Mouse (Mus musculus) adrenal gland, adult 2 months (tissue): Measurements from ENCODE around the gene Epc2. TPM values are rescaled to one million over a fixed set of nuclear protein-coding genes. Genes with fewer than 3 reads are reported as not detected.

ENCODE experiments used
- DNase-seq: peaks from one replicate; pipeline ENCODE4 v3.0.0; 2021
- polyA plus RNA-seq: library from polyadenylated mRNA; depleted of rRNA; stranded (reverse); fragments of >200 nt; gene quantifications from 2 replicates; pipeline ENCODE4 v1.2.3, GENCODE M21; 2012; rRNA removed
- total RNA-seq, 2 experiments: library from RNA; stranded (reverse); gene quantifications; 2 replicates each; pipeline ENCODE4 v1.2.3; 2021

Gene Epc2
- total and polyA plus RNA-seq, 3 experiments, result 2.4 to 22.1 (median 19.3) TPM

DNA sequence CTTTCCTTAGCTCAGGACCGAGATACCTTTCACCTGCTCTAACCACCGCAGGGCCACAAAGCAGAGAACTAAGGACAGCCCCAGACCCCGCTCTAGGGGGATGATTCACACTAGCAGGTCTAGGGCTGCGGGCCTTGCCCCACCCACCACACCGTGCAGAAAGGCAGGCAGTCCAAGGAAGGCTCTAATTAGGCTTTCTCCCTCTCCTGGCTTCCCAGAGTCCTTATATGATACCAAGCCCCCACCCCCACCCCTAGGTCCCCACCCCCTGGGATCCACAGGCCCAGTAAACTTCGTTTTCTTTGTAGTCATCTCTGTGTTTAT is 119.5 kb downstream of the Epc2 start:
- no peak for DNase-seq

- no peak for DNase-seq
These were observed 120.1 kb downstream of the Epc2 start for GRCm38 (mm10) chr2:49571159-49571920.

GRCm38 (mm10) chr2:49572111-49572642 is 120.9 kb downstream of the Epc2 start:
- no peak for DNase-seq

GRCm38 (mm10) chr2:49572684-49573083 is 121.4 kb downstream of the Epc2 start:
- no peak for DNase-seq

DNA sequence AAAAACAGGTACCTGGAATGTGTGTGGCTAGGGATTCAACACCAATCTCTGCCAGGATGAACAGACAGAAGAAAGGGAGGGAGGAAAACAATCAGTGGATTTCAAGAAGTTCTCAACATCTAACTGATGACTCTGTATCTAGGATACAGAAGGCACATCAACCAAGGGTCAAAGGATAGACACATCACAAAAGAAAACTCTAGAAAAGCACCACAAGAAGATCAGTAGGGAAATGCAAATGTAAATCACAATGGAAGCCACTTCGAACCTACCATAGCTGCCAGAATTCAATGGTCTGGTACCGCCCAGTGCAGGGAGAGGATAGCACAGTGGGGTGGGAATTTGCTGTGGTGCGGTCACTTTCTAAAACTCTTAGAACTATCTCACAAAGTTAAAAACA is 122.0 kb downstream of the Epc2 start:
- no peak for DNase-seq

GRCm38 (mm10) chr2:49580585-49580984 is 129.3 kb downstream of the Epc2 start:
- no peak for DNase-seq

- DNase-seq, result no peak
These were observed 131.3 kb downstream of the Epc2 start for GRCm38 (mm10) chr2:49582546-49582945.

DNA sequence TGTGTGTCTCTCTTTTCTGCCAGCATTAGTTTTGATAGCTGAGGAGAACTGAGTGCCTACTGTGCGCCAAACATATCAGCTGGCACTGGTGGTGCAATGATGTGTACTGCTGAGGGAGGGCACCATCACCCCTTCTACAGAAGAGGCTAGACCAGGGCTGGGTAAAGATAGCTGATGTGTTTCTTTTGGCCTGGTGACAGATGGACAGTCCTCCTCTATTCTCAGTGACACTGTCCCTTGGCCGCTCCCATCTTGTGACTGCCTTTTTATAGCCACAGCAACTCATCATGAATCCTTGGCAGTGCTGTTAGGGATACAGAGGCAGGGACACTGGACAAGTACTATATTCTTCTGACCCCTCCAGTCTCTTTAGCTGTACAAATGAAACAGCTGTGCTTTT is 132.0 kb downstream of the Epc2 start:
- no peak for DNase-seq

- peak; percentile 17 for DNase-seq
These were observed 139.2 kb downstream of the Epc2 start for GRCm38 (mm10) chr2:49590450-49590849.

- no peak for DNase-seq
These were observed 141.6 kb downstream of the Epc2 start for GRCm38 (mm10) chr2:49592926-49593325.

GRCm38 (mm10) chr2:49594886-49595285 is 143.6 kb downstream of the Epc2 start:
- DNase-seq, result no peak

GRCm38 (mm10) chr2:49596318-49596717 is 145.0 kb downstream of the Epc2 start:
- no peak for DNase-seq

DNA sequence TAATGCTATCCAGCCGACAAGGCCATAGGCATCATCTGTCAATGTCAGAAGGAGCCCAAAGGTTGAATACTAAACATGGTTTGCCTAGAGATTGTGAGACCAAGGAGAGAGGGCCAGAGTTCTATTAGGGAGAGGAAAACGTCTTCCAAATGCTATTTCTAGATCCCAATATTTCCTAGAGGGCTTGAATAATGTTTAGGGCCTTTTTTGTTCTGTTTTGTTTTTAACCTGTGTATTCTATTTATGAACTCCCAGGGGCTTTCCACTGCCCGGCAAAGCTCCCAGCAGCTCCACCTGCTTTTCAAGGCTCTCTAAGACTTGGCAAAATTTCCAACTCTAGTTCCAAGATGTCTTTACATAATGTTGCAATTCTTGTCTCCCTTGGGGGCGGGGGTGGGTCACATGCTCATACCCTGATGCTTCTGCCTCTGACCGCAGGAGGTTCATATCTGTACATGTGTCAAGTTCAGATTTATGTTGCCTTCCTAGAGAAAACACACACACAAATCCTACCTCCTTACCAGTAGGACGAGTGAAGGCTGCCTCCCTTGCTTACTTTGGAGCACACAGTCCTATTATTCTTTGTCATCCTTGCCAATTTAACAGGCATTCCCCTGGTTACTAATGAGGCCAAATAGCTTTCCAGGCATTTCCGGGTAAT is 148.9 kb downstream of the Epc2 start:
- DNase-seq, result peak; percentile 40

Other genes starting within 250 kb of the Epc2 start
- 10 to 100 TPM in 1 of 2 experiments, 1 to 10 TPM in 1; 8.8 to 10.8 TPM for gene Kif5c, start 167.8 kb downstream of the Epc2 start, total RNA-seq
- 0.63 and 0.87 TPM in 2 replicates for gene Kif5c, start 167.8 kb downstream of the Epc2 start, polyA plus RNA-seq